Mouse (Mus musculus): Measurements from ENCODE around the gene Xpnpep1. TPM values are rescaled to one million over a fixed set of nuclear protein-coding genes. Genes with fewer than 3 reads are reported as not detected.
A peak's percentile ranks its signal among the peaks of the same experiment; 100 is the strongest.

Xpnpep1 gene
- polyA plus RNA-seq, 1 experiment: not detected

- H3K27ac ChIP-seq (ENCODE audit: insufficient read depth, low read depth, low read length): no peak overlapping the region
- WGBS: 91% methylated on average over 8 of the region's 8 CpGs
- H3K4me3 ChIP-seq (ENCODE audit: insufficient read depth, low read depth, low read length): no peak overlapping the region
- no peaks in the 10 kb centered on the region for H3K4me1 ChIP-seq (ENCODE audit: control insufficient read depth, insufficient read depth, low read length)
- no peak for TF ChIP-seq CTCF (IDR thresholded peaks at IDR 0.05; ENCODE audit: insufficient read depth, low read depth, low read length)
- no peak for TF ChIP-seq POLR2A (IDR thresholded peaks at IDR 0.05; ENCODE audit: insufficient read depth, low read depth, low read length)
Measured at GRCm38 (mm10) chr19:53058726-53059334, 18.8 kb upstream of the Xpnpep1 start.

DNA sequence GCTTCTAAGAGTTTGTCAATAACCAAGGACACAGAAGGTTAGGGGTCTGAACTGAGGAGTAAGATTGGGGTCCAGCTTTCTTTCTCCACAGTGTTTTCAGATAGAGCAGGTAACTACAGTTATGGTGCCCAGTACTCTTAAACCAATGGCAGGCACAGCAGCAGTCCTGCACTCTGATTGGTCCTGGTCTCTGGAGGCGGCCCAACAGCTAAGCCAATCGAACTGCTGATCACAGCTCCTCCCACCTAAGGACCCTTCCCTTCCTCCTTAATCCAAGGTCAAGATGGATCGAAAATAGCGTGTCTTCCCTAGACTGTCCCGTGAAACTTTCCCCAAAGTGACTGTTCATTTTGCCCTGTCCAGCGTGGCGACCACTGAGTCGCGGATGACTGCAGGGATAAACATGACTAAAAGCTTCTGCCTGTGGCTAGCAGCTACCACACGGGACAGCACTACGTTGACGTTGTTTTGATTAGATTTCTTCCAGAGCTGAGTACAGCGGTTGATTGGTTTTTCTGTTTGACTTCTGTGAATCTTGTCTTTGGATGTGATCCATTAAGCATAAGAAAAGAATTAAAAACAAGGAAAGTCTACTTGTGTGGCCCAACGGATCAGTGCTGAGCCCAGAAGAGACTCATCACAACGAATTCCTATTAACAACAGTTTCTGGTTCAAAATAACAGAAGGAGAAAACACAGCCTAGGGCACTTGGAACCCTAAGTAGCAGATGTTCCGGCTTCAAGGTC, 18.1 kb upstream of the Xpnpep1 start:
- H3K4me1 ChIP-seq (ENCODE audit: control insufficient read depth, insufficient read depth, low read length): no peaks in the 10 kb centered on the region
- no peak overlapping the region for H3K27ac ChIP-seq (ENCODE audit: insufficient read depth, low read depth, low read length)
- no peak overlapping the region for H3K4me3 ChIP-seq (ENCODE audit: insufficient read depth, low read depth, low read length)
- no peak for TF ChIP-seq CTCF (IDR thresholded peaks at IDR 0.05; ENCODE audit: insufficient read depth, low read depth, low read length)
- TF ChIP-seq POLR2A (IDR thresholded peaks at IDR 0.05; ENCODE audit: insufficient read depth, low read depth, low read length): no peak
- WGBS: 90% methylated on average over 16 of the region's 16 CpGs

DNA sequence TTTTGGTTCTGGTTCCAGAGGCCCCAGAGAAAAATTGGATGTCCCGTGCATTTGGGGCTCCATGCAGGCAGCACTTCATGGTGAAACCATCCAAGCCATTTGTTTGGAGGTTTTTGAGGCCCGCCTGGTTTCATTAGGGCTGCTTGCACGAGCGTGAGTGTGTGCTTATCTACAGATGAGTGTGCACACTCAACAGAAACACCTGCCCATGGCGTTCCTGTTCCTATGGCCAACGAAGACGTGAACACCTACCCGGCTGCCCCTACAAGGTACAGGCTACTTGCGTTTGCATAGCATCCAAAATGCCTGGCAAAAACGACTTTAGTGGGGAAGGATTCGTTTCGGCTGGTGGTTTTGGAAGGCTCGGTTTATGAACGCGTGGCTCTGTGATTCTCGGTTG, 13.3 kb upstream of the Xpnpep1 start:
- Histone ChIP-seq H3K4me1 (ENCODE audit: control insufficient read depth, insufficient read depth, low read length) (peaks cover 13% of the 10 kb centered on the region), H3K27ac (ENCODE audit: insufficient read depth, low read depth, low read length) (no peak overlapping the region), H3K4me3 (ENCODE audit: insufficient read depth, low read depth, low read length) (no peak overlapping the region)
- no peak for TF ChIP-seq CTCF (IDR thresholded peaks at IDR 0.05; ENCODE audit: insufficient read depth, low read depth, low read length)
- 96% methylated on average over 16 of the region's 16 CpGs for WGBS

DNA sequence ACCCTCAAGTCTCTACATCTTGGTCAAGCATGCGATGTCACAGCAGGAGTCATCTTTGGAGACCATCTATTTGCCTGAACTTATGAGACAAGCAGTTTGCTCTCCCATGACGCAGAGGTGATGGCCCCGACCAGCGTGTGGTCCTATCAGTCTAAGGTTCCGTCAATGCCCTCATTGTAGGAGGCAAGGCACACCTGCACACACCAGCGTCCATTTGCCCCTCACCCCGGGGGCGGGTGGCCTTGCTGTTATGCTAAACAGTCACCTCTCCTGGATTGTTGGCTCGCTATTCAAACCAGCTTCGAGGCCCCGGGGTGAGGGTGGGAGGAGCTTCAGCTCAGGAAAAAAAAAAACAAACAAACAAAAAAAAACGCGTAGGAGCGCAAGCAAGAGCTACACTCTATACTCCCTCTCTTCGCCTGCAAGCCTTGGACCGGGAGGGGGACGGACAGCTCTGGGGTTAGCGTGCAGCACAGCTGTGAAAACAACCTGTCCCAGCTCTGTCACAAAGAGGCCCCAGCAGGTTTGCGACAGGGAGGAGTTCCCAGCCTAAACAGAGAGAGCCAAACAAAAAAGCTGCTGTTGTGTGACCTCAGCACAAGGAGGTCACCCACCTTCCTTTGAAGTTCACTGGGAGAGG, 12.1 kb upstream of the Xpnpep1 start:
- H3K4me1 ChIP-seq (ENCODE audit: control insufficient read depth, insufficient read depth, low read length): peaks cover 13% of the 10 kb centered on the region
- 24% methylated on average over 19 of the region's 19 CpGs for WGBS
- TF ChIP-seq POLR2A (IDR thresholded peaks at IDR 0.05; ENCODE audit: insufficient read depth, low read depth, low read length) (no peak), CTCF (IDR thresholded peaks at IDR 0.05; ENCODE audit: insufficient read depth, low read depth, low read length) (no peak)
- peak overlapping the region; percentile 7; the same call in 1 of the 2 replicates for H3K4me3 ChIP-seq (ENCODE audit: insufficient read depth, low read depth, low read length)
- H3K27ac ChIP-seq (ENCODE audit: insufficient read depth, low read depth, low read length): no peak overlapping the region

DNA sequence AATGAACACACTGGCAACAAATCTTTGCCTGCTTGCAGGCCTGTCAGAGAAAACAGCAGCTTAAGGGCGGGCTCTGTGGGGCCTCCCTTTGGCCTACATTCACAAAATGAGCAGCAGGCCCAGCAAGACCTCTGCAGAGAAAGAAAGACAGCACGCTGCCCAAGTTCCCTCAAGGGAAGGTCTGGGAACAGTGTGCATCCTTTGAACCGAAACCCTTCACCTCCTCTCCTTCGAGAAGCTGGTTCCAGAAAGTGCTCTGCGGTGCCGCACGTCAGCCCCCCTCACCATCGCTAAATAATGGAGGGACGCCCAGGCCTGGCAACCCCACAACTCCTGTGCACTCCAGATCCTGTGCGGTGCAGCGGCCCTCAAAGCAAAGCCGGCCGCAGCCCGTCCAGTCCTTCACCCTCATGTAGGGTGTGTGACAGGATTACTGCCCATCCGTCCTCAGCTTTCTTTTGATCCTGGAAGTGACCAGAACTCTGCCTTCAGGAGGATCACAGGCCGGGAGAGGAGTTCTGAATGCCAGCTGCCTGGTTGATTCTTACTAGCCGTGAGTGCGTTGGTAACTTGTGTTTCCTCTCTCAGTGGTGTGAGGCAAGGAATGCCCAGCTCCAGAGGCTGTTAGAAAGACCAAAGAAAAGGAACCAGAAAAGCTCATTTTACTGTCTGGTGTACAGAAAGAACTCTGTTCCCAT, 11.4 kb upstream of the Xpnpep1 start:
- WGBS: 66% methylated on average over 18 of the region's 18 CpGs
- 0 out of 2 replicates have a peak overlapping the region, but pooled peaks have one; percentile 29 for H3K27ac ChIP-seq (ENCODE audit: insufficient read depth, low read depth, low read length)
- TF ChIP-seq POLR2A (IDR thresholded peaks at IDR 0.05; ENCODE audit: insufficient read depth, low read depth, low read length) (no peak), CTCF (IDR thresholded peaks at IDR 0.05; ENCODE audit: insufficient read depth, low read depth, low read length) (no peak)
- no peak overlapping the region for H3K4me3 ChIP-seq (ENCODE audit: insufficient read depth, low read depth, low read length)
- peaks cover 13% of the 10 kb centered on the region for H3K4me1 ChIP-seq (ENCODE audit: control insufficient read depth, insufficient read depth, low read length)

GRCm38 (mm10) chr19:53050100-53050499, 10.1 kb upstream of the Xpnpep1 start:
- Histone ChIP-seq H3K27ac (ENCODE audit: insufficient read depth, low read depth, low read length) (no peak overlapping the region), H3K4me1 (ENCODE audit: control insufficient read depth, insufficient read depth, low read length) (peaks cover 13% of the 10 kb centered on the region), H3K4me3 (ENCODE audit: insufficient read depth, low read depth, low read length) (no peak overlapping the region)
- WGBS: 90% methylated on average over 3 of the region's 3 CpGs
- TF ChIP-seq CTCF (IDR thresholded peaks at IDR 0.05; ENCODE audit: insufficient read depth, low read depth, low read length): no peak
- TF ChIP-seq POLR2A (IDR thresholded peaks at IDR 0.05; ENCODE audit: insufficient read depth, low read depth, low read length): no peak

GRCm38 (mm10) chr19:53047208-53047607, 7.2 kb upstream of the Xpnpep1 start:
- Histone ChIP-seq H3K27ac (ENCODE audit: insufficient read depth, low read depth, low read length) (no peak overlapping the region), H3K4me3 (ENCODE audit: insufficient read depth, low read depth, low read length) (no peak overlapping the region), H3K4me1 (ENCODE audit: control insufficient read depth, insufficient read depth, low read length) (peaks cover 14% of the 10 kb centered on the region)
- no peak for TF ChIP-seq POLR2A (IDR thresholded peaks at IDR 0.05; ENCODE audit: insufficient read depth, low read depth, low read length)
- TF ChIP-seq CTCF (IDR thresholded peaks at IDR 0.05; ENCODE audit: insufficient read depth, low read depth, low read length): no peak
- 61% methylated on average over 5 of the region's 5 CpGs for WGBS

DNA sequence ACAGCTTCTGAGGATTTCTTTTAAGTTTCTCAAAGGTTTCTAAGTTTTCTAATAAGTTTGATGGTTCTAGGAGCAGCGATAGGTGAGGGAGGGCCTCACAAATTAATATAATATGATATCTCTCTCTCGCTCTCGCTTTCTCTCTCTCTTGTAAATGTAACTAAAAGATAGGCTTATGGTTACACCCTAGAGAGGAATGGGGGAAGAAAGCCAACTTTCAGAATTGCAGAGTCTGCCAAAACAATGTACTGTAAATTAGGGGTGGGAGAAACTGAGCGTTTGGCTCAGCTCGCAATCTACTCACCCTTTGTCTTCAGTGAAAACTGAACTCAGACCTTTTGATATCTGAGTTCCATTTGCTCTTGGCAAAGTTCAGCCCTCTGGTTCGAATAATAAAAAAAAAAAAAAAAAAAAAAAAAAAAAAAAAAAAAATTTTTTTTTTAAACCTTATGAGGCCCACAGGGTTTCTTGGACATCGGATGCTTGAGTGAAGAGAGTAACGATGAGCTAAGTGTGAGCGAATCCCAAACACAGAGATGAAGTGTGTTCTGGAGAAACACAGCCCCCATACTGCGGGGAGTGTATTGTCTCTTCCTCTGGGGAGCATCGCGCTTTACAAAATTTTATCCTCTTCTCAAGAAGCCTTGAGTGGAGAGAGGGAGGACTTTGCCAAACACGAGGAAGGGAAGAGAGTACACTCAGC, 3.6 kb upstream of the Xpnpep1 start:
- WGBS: 48% methylated on average over 13 of the region's 13 CpGs
- Histone ChIP-seq H3K4me1 (ENCODE audit: control insufficient read depth, insufficient read depth, low read length) (peaks cover 4% of the 10 kb centered on the region), H3K27ac (ENCODE audit: insufficient read depth, low read depth, low read length) (no peak overlapping the region), H3K4me3 (ENCODE audit: insufficient read depth, low read depth, low read length) (no peak overlapping the region)
- TF ChIP-seq CTCF (IDR thresholded peaks at IDR 0.05; ENCODE audit: insufficient read depth, low read depth, low read length) (no peak), POLR2A (IDR thresholded peaks at IDR 0.05; ENCODE audit: insufficient read depth, low read depth, low read length) (no peak)

Data from olfactory bulb, adult 2 months (tissue).